Mouse (Mus musculus): Measurements from ENCODE around the gene Gpr135. TPM values are rescaled to one million over a fixed set of nuclear protein-coding genes. Genes with fewer than 3 reads are reported as not detected.

Gene Gpr135
- total and polyA plus RNA-seq, 3 experiments = 0.19 to 0.92 TPM; not detected in 1

DNA sequence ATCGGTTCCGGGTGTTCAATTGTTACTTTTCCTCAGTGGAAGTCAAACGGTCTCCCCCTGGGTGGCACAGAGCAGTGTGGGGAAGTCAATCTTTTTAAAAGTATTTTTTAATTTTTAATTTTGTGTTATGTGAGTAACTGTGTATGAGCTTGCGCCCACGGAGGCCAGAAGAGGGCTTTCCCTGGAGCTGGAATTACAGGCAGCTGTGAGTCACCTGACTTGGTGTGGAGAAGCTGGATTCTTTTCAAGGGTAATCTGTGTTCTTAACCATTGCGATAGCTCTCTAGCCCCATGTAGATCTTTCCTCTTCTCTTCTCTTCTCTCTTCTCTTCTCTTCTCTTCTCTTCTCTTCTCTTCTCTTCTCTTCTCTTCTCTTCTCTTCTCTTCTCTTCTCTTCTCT, 44.2 kb upstream of the Gpr135 start:
- no peak for DNase-seq (ENCODE audit: low read depth, low spot score)

DNA sequence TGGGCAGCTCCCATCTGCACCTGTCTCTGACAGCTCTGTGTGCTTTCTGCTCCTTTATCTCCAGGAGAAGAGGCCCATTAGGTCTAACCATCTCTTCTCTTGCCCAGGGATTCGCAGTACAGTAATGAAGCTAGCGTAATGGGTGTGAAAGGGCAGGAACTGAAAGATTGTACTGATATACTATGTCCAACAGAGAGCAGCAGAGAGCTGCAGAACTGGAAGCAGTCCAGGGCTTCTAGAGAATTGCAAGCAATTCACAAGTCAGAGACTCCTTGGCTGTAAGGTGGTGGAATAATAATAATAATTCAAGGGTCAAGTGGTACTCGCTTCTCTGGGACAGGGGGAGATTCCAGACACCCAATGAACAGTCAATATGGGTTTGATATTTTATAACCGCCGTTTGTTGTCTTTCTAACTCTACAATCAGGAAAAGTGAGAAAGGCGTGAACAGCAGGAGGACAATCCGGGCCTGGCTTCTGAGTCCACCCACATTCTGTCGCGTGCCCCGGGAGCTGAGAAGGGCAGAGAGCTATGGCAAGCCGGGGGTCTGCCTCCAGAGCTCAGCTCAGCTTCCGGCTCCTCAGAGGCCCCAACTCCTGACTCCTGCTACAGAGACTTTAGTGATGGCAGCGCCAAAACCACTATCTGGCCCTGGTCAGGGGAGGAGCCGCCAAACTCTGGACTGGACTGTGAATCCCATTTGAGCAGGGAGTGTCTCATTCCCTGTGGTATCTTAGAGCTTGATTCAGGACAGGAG, 33.8 kb upstream of the Gpr135 start:
- no peak overlapping the region for H3K27ac ChIP-seq (ENCODE audit: control insufficient read depth, low read depth, low read length)
- peak overlapping the region; percentile 61 for H3K9ac ChIP-seq (ENCODE audit: control insufficient read depth, low read depth, low read length, poor library complexity, severe bottlenecking)
- no peaks in the 10 kb centered on the region for H3K79me2 ChIP-seq (ENCODE audit: control insufficient read depth, insufficient read depth, low read length, poor library complexity)
- H3K27me3 ChIP-seq (ENCODE audit: control insufficient read depth in 1 of 2, insufficient read depth in 2 of 2, low read length in 2 of 2) = peaks cover 0 to 1% of the 10 kb centered on the region in 2 experiments; a peak in 1 of 4 replicates
- H3K4me1 ChIP-seq (ENCODE audit: control insufficient read depth in 1 of 2, insufficient read depth in 2 of 2, low read length in 2 of 2) = no peaks in the 10 kb centered on the region; a peak in 2 of 4 replicates
- H3K4me3 ChIP-seq (ENCODE audit: control insufficient read depth in 1 of 2, insufficient read depth in 1 of 2, low read depth in 2 of 2, low read length in 2 of 2) = peak overlapping the region; percentile 48
- peak; percentile 87 for DNase-seq (ENCODE audit: low read depth, low spot score)
- peak; percentile 7; the same call in 1 of the 2 replicates for TF ChIP-seq ELF1 (IDR thresholded peaks at IDR 0.05; ENCODE audit: low read depth, low read length)
- TF ChIP-seq RAD21 (IDR thresholded peaks at IDR 0.05; ENCODE audit: low read depth, low read length) = peak; percentile 84
- peak; percentile 85 for TF ChIP-seq SMC3 (IDR thresholded peaks at IDR 0.05; ENCODE audit: low read depth, low read length)
- peak; percentile 58 for TF ChIP-seq ZC3H11A (IDR thresholded peaks at IDR 0.05; ENCODE audit: low read depth, low read length)
- 0 out of 2 replicates have a peak, but pooled peaks have one; percentile 9 for TF ChIP-seq TCF12 (IDR thresholded peaks at IDR 0.05; ENCODE audit: low read depth, low read length)
- TF ChIP-seq CTCF (IDR thresholded peaks at IDR 0.05 in 2 of 3, conservative IDR thresholded peaks at IDR 0.05 in 1 of 3; ENCODE audit: control insufficient read depth in 1 of 3, insufficient read depth in 1 of 3, low read depth in 2 of 3, low read length in 3 of 3, poor library complexity in 1 of 3, severe bottlenecking in 1 of 3) = peak; percentile 49 to 87 (median 71)
- TF ChIP-seq CHD1 (IDR thresholded peaks at IDR 0.05; ENCODE audit: low read depth, low read length) = no peak
- TF ChIP-seq MYB (IDR thresholded peaks at IDR 0.05; ENCODE audit: low read depth, low read length) = no peak
- no peaks in the 10 kb centered on the region for H3K36me3 ChIP-seq (ENCODE audit: control insufficient read depth in 1 of 2, insufficient read depth in 2 of 2, low read length in 2 of 2)
- H3K9me3 ChIP-seq (replicated peaks; ENCODE audit: insufficient read depth, low read length) = no peaks in the 10 kb centered on the region

More for the DNA sequence above, 44.2 kb upstream of the Gpr135 start:
- Histone ChIP-seq H3K9ac (ENCODE audit: control insufficient read depth, low read depth, low read length, poor library complexity, severe bottlenecking) (no peak overlapping the region), H3K4me1 (ENCODE audit: control insufficient read depth in 1 of 2, insufficient read depth in 2 of 2, low read length in 2 of 2) (no peaks in the 10 kb centered on the region), H3K36me3 (ENCODE audit: control insufficient read depth in 1 of 2, insufficient read depth in 2 of 2, low read length in 2 of 2) (no peaks in the 10 kb centered on the region), H3K4me3 (ENCODE audit: control insufficient read depth in 1 of 2, insufficient read depth in 1 of 2, low read depth in 2 of 2, low read length in 2 of 2) (no peak overlapping the region), H3K27ac (ENCODE audit: control insufficient read depth, low read depth, low read length) (no peak overlapping the region), H3K27me3 (ENCODE audit: control insufficient read depth in 1 of 2, insufficient read depth in 2 of 2, low read length in 2 of 2) (no peaks in the 10 kb centered on the region; a peak in 1 of 4 replicates), H3K79me2 (ENCODE audit: control insufficient read depth, insufficient read depth, low read length, poor library complexity) (no peaks in the 10 kb centered on the region), H3K9me3 (replicated peaks; ENCODE audit: insufficient read depth, low read length) (no peaks in the 10 kb centered on the region)
- TF ChIP-seq POLR2AphosphoS2 (IDR thresholded peaks at IDR 0.05; ENCODE audit: low read length) (no peak), USF1 (IDR thresholded peaks at IDR 0.05; ENCODE audit: low read depth, low read length) (no peak), MYC (IDR thresholded peaks at IDR 0.05; ENCODE audit: low read depth, low read length) (no peak), POLR2A (IDR thresholded peaks at IDR 0.05; ENCODE audit: control insufficient read depth in 1 of 2, insufficient read depth in 1 of 2, low read depth in 1 of 2, low read length in 2 of 2, poor library complexity in 1 of 2) (no peak), UBTF (IDR thresholded peaks at IDR 0.05; ENCODE audit: borderline replicate concordance, insufficient read depth, low read depth, low read length) (no peak), MAZ (IDR thresholded peaks at IDR 0.05; ENCODE audit: low read depth, low read length) (no peak)

All from MEL (cell line).